Mouse (Mus musculus): Measurements from ENCODE around the gene Il17rb. TPM values are rescaled to one million over a fixed set of nuclear protein-coding genes. Genes with fewer than 3 reads are reported as not detected.

The Il17rb gene
- total RNA-seq (2014; fragmentation: Nextera tagmentation) (not detected in 2 replicates), total RNA-seq (2017) (0.23 and 0.33 TPM in 2 replicates), polyA plus RNA-seq (2012) (not detected in 2 replicates)

- Histone ChIP-seq H3K4me3 (ENCODE audit: low read depth, low read length) (no peak within 1 kb of the TSS), H3K9me3 (replicated peaks) (no peaks in the 10 kb centered on the region), H3K4me1 (ENCODE audit: insufficient read depth, low read depth, low read length) (no peaks in the 10 kb centered on the region), H3K27me3 (ENCODE audit: insufficient read depth, low read length) (peaks cover 14% of the 10 kb centered on the region), H3K36me3 (replicated peaks) (no peaks in the 10 kb centered on the region)
- no peak for DNase-seq (ENCODE audit: low spot score)
- no peak for ATAC-seq (ENCODE audit: extremely low read depth, insufficient number of reproducible peaks, low FRiP score, poor library complexity, severe bottlenecking)
- TF ChIP-seq GATA1 (IDR thresholded peaks at IDR 0.05; ENCODE audit: borderline replicate concordance, low read length) (no peak), TAL1 (conservative IDR thresholded peaks at IDR 0.05; ENCODE audit: low read depth, low read length) (no peak), POLR2AphosphoS5 (IDR thresholded peaks at IDR 0.05; ENCODE audit: insufficient replicate concordance, low read depth, low read length) (no peak), GATA2 (IDR thresholded peaks at IDR 0.05; ENCODE audit: borderline replicate concordance, low read depth, low read length) (no peak), CTCF (IDR thresholded peaks at IDR 0.05; ENCODE audit: low read depth, low read length) (no peak)
These were observed at the start of gene Il17rb, which contains the start of gene Chdh for GRCm38 (mm10) chr14:30008733-30009575. TSS of gene Il17rb (minus strand) at chr14:30008896. TSS of gene Chdh (plus strand) at chr14:30009023.

- DNase-seq (ENCODE audit: low spot score) (no peak), ATAC-seq (ENCODE audit: extremely low read depth, insufficient number of reproducible peaks, low FRiP score, poor library complexity, severe bottlenecking) (no peak)
- Histone ChIP-seq H3K36me3 (replicated peaks) (no peaks in the 10 kb centered on the region), H3K4me1 (ENCODE audit: insufficient read depth, low read depth, low read length) (no peaks in the 10 kb centered on the region), H3K27me3 (ENCODE audit: insufficient read depth, low read length) (peaks cover 2% of the 10 kb centered on the region; the same call in 1 of the 2 replicates), H3K9me3 (replicated peaks) (no peaks in the 10 kb centered on the region), H3K4me3 (ENCODE audit: low read depth, low read length) (no peak overlapping the region)
- TF ChIP-seq POLR2AphosphoS5 (IDR thresholded peaks at IDR 0.05; ENCODE audit: insufficient replicate concordance, low read depth, low read length), result no peak
- TF ChIP-seq GATA2 (IDR thresholded peaks at IDR 0.05; ENCODE audit: borderline replicate concordance, low read depth, low read length), result no peak
- no peak for TF ChIP-seq GATA1 (IDR thresholded peaks at IDR 0.05; ENCODE audit: borderline replicate concordance, low read length)
- TF ChIP-seq CTCF (IDR thresholded peaks at IDR 0.05; ENCODE audit: low read depth, low read length), result no peak
- no peak for TF ChIP-seq TAL1 (conservative IDR thresholded peaks at IDR 0.05; ENCODE audit: low read depth, low read length)
These were observed 47.5 kb upstream of the Il17rb start for GRCm38 (mm10) chr14:30056031-30056766.

GRCm38 (mm10) chr14:30054922-30055321 lies 46.2 kb upstream of the Il17rb start:
- Histone ChIP-seq H3K36me3 (replicated peaks) (no peaks in the 10 kb centered on the region), H3K4me1 (ENCODE audit: insufficient read depth, low read depth, low read length) (no peaks in the 10 kb centered on the region), H3K4me3 (ENCODE audit: low read depth, low read length) (no peak overlapping the region), H3K9me3 (replicated peaks) (no peaks in the 10 kb centered on the region), H3K27me3 (ENCODE audit: insufficient read depth, low read length) (peaks cover 2% of the 10 kb centered on the region; the same call in 1 of the 2 replicates)
- TF ChIP-seq GATA2 (IDR thresholded peaks at IDR 0.05; ENCODE audit: borderline replicate concordance, low read depth, low read length) (no peak), POLR2AphosphoS5 (IDR thresholded peaks at IDR 0.05; ENCODE audit: insufficient replicate concordance, low read depth, low read length) (no peak), TAL1 (conservative IDR thresholded peaks at IDR 0.05; ENCODE audit: low read depth, low read length) (no peak), CTCF (IDR thresholded peaks at IDR 0.05; ENCODE audit: low read depth, low read length) (no peak), GATA1 (IDR thresholded peaks at IDR 0.05; ENCODE audit: borderline replicate concordance, low read length) (no peak)
- no peak for DNase-seq (ENCODE audit: low spot score)
- no peak for ATAC-seq (ENCODE audit: extremely low read depth, insufficient number of reproducible peaks, low FRiP score, poor library complexity, severe bottlenecking)

- DNase-seq (ENCODE audit: low spot score), result no peak
These were observed 41.6 kb upstream of the Il17rb start for GRCm38 (mm10) chr14:30050280-30050679.

GRCm38 (mm10) chr14:30048049-30048448 lies 39.4 kb upstream of the Il17rb start:
- H3K4me1 ChIP-seq (ENCODE audit: insufficient read depth, low read depth, low read length), result no peaks in the 10 kb centered on the region
- TF ChIP-seq CTCF (IDR thresholded peaks at IDR 0.05; ENCODE audit: low read depth, low read length) (0 out of 2 replicates have a peak, but pooled peaks have one; percentile 6), TAL1 (conservative IDR thresholded peaks at IDR 0.05; ENCODE audit: low read depth, low read length) (no peak), GATA1 (IDR thresholded peaks at IDR 0.05; ENCODE audit: borderline replicate concordance, low read length) (no peak)
- no peak for ATAC-seq (ENCODE audit: extremely low read depth, insufficient number of reproducible peaks, low FRiP score, poor library complexity, severe bottlenecking)
- no peak overlapping the region for H3K4me3 ChIP-seq (ENCODE audit: low read depth, low read length)
- H3K36me3 ChIP-seq (replicated peaks), result no peaks in the 10 kb centered on the region
- H3K9me3 ChIP-seq (replicated peaks), result no peaks in the 10 kb centered on the region
- no peak for DNase-seq (ENCODE audit: low spot score)
- no peaks in the 10 kb centered on the region for H3K27me3 ChIP-seq (ENCODE audit: insufficient read depth, low read length)

More at GRCm38 (mm10) chr14:30050280-30050679, 41.6 kb upstream of the Il17rb start:
- H3K9me3 ChIP-seq (replicated peaks), result no peaks in the 10 kb centered on the region
- TF ChIP-seq CTCF (IDR thresholded peaks at IDR 0.05; ENCODE audit: low read depth, low read length) (no peak), TAL1 (conservative IDR thresholded peaks at IDR 0.05; ENCODE audit: low read depth, low read length) (no peak), GATA2 (IDR thresholded peaks at IDR 0.05; ENCODE audit: borderline replicate concordance, low read depth, low read length) (no peak), GATA1 (IDR thresholded peaks at IDR 0.05; ENCODE audit: borderline replicate concordance, low read length) (no peak)
- H3K4me3 ChIP-seq (ENCODE audit: low read depth, low read length), result no peak overlapping the region
- no peaks in the 10 kb centered on the region for H3K36me3 ChIP-seq (replicated peaks)
- H3K27me3 ChIP-seq (ENCODE audit: insufficient read depth, low read length), result peaks cover 2% of the 10 kb centered on the region; the same call in 1 of the 2 replicates
- no peak for ATAC-seq (ENCODE audit: extremely low read depth, insufficient number of reproducible peaks, low FRiP score, poor library complexity, severe bottlenecking)
- no peaks in the 10 kb centered on the region for H3K4me1 ChIP-seq (ENCODE audit: insufficient read depth, low read depth, low read length)

GRCm38 (mm10) chr14:30046976-30047375 lies 38.3 kb upstream of the Il17rb start:
- Histone ChIP-seq H3K27me3 (ENCODE audit: insufficient read depth, low read length) (no peaks in the 10 kb centered on the region), H3K4me3 (ENCODE audit: low read depth, low read length) (no peak overlapping the region), H3K4me1 (ENCODE audit: insufficient read depth, low read depth, low read length) (no peaks in the 10 kb centered on the region), H3K9me3 (replicated peaks) (no peaks in the 10 kb centered on the region), H3K36me3 (replicated peaks) (no peaks in the 10 kb centered on the region)
- ATAC-seq (ENCODE audit: extremely low read depth, insufficient number of reproducible peaks, low FRiP score, poor library complexity, severe bottlenecking) (no peak), DNase-seq (ENCODE audit: low spot score) (no peak)
- TF ChIP-seq GATA2 (IDR thresholded peaks at IDR 0.05; ENCODE audit: borderline replicate concordance, low read depth, low read length) (no peak), POLR2AphosphoS5 (IDR thresholded peaks at IDR 0.05; ENCODE audit: insufficient replicate concordance, low read depth, low read length) (no peak), CTCF (IDR thresholded peaks at IDR 0.05; ENCODE audit: low read depth, low read length) (no peak), GATA1 (IDR thresholded peaks at IDR 0.05; ENCODE audit: borderline replicate concordance, low read length) (no peak), TAL1 (conservative IDR thresholded peaks at IDR 0.05; ENCODE audit: low read depth, low read length) (no peak)

Measured in G1E (cell line).